In genomic region chr4:149539441-149539840, GRCm38 (mm10) we compare ENCODE assay signal across 11 mouse cellular contexts. TPM values are rescaled to one million over a fixed set of nuclear protein-coding genes. Genes with fewer than 3 reads are reported as not detected.
DNase-seq lines count a peak whose midpoint lies in the region; ATAC-seq lines count a peak whose summit lies in the region.
"Had no signal": no experiment of that assay in that cellular context is flagged by ENCODE, and none has a peak within 500 bp of the region (broad histone marks: within the 10 kb centered on the region; RNA-seq: fewer than 3 reads in every experiment).

No protein-coding gene starts in this region.

- no peak for DNase-seq in frontal cortex, adult 2 months (ENCODE audit: extremely low spot score in 1 of 2, low spot score in 1 of 2)
- peak; percentile 44 to 66 for DNase-seq in urinary bladder, adult 18-20 months (ENCODE audit: low spot score in 2 of 2)
- DNase-seq in urinary bladder, postnatal 10 days (ENCODE audit: low spot score): no peak
- DNase-seq in heart, postnatal 10 days: peak; percentile 79 to 81
- no peak for DNase-seq in cerebellum, postnatal 25 days
- DNase-seq in spleen, postnatal 14 days (ENCODE audit: low spot score in 2 of 2): no peak
- DNase-seq in kidney, adult 11 months: no peak
- DNase-seq: B cell, adult 2 months; right cerebral cortex, postnatal 25 days had no signal

- intact Hi-C loops in heart, postnatal 10 days (cut with DNase I): no loop called here

- ATAC-seq in frontal cortex, adult (ENCODE audit: low TSS enrichment): peak; percentile 24
- ATAC-seq: forebrain, embryonic 14.5 days had no signal

RNA-seq across cellular contexts. Expression of gene Ctnnbip1, which starts 21.4 kb away (rescaled TPM):
- 44.8 TPM in 2 replicates for polyA plus RNA-seq in frontal cortex, adult 2 months (2012; rRNA removed)
- 10 to 100 TPM; 57.2 to 63.7 TPM for total RNA-seq in heart, postnatal 10 days (2021)

RNA-seq across cellular contexts. Expression of gene Clstn1, which starts 46.8 kb away (rescaled TPM):
- polyA plus RNA-seq in frontal cortex, adult 2 months (2012; rRNA removed): 310 and 338 TPM in 2 replicates
- total RNA-seq in heart, postnatal 10 days (2021): 10 to 100 TPM; 84.3 to 88.1 TPM

RNA-seq across cellular contexts. Expression of gene Lzic, which starts 54.4 kb away (rescaled TPM):
- 16.0 and 16.7 TPM in 2 replicates for polyA plus RNA-seq in frontal cortex, adult 2 months (2012; rRNA removed)
- 10 to 100 TPM; 54.9 to 59.9 TPM for total RNA-seq in heart, postnatal 10 days (2021)

RNA-seq across cellular contexts. Expression of gene Nmnat1, which starts 54.4 kb away (rescaled TPM):
- polyA plus RNA-seq in frontal cortex, adult 2 months (2012; rRNA removed): 8.1 and 8.4 TPM in 2 replicates
- 10 to 100 TPM; 20.0 to 20.5 TPM for total RNA-seq in heart, postnatal 10 days (2021)

Comparison
In these comparisons a context has a peak if more than half of its experiments do, and no peak if none do; other contexts are left out.
1. DNase-seq: peak in urinary bladder, adult 18-20 months (2 of 2) and heart, postnatal 10 days (2 of 2); none in frontal cortex, adult 2 months (0 of 2), urinary bladder, postnatal 10 days (single experiment), cerebellum, postnatal 25 days (0 of 2), spleen, postnatal 14 days (0 of 2) and kidney, adult 11 months (single experiment).